ENCODE assay signal across 14 mouse cellular contexts in genomic region chr14:46436471-46437090, GRCm38 (mm10). TPM values are rescaled to one million over a fixed set of nuclear protein-coding genes. Genes with fewer than 3 reads are reported as not detected.
A peak's percentile ranks its signal among the peaks of the same experiment; 100 is the strongest.
DNase-seq lines count a peak whose midpoint lies in the region; ATAC-seq and TF ChIP-seq lines count a peak whose summit lies in the region.
"Had no signal": no experiment of that assay in that cellular context is flagged by ENCODE, and none has a peak within 500 bp of the region (broad histone marks: within the 10 kb centered on the region; RNA-seq: fewer than 3 reads in every experiment).

No protein-coding gene starts in this region.

- TF ChIP-seq POLR2A in CH12.LX (IDR thresholded peaks at IDR 0.05; ENCODE audit: low read depth, low read length): no peak

- in situ Hi-C loops in CH12.LX (cut with MboI; ENCODE audit: low pct_ligation_motif_present, low pct_unique_long_range_greater_than_20kb, low sequenced_read_pairs): no loop called here

- H3K36me3 ChIP-seq in hindbrain, embryonic 10.5 days: no peaks in the 10 kb centered on the region
- H3K36me3 ChIP-seq in hindbrain, postnatal 0 days (ENCODE audit: insufficient read depth, low read length): no peaks in the 10 kb centered on the region
- H3K36me3 ChIP-seq in CH12.LX (replicated peaks in 1 of 2; ENCODE audit: control insufficient read depth in 1 of 2, insufficient read depth in 1 of 2, low read length in 1 of 2): no peaks in the 10 kb centered on the region
- H3K36me3 ChIP-seq in limb, embryonic 12.5 days: no peaks in the 10 kb centered on the region
- H3K36me3 ChIP-seq in hindbrain, embryonic 14.5 days (replicated peaks; ENCODE audit: control insufficient read depth, insufficient read depth): no peaks in the 10 kb centered on the region

- no peak overlapping the region for H3K4me2 ChIP-seq in hindbrain, postnatal 0 days (ENCODE audit: low read depth, low read length)
- H3K4me2 ChIP-seq in CH12.LX (ENCODE audit: insufficient read depth, low read depth, poor library complexity, severe bottlenecking): no peak overlapping the region
- peak overlapping the region; percentile 45 for H3K4me2 ChIP-seq in limb, embryonic 12.5 days
- H3K4me2 ChIP-seq in hindbrain, embryonic 14.5 days (replicated peaks): no peak overlapping the region

- peaks cover 11% of the 10 kb centered on the region for H3K4me1 ChIP-seq in hindbrain, embryonic 10.5 days (replicated peaks)
- H3K4me1 ChIP-seq in hindbrain, postnatal 0 days (ENCODE audit: insufficient read depth, low read length): no peaks in the 10 kb centered on the region
- peaks cover 0 to 10% of the 10 kb centered on the region in 2 experiments; a peak in 2 of 4 replicates for H3K4me1 ChIP-seq in CH12.LX (ENCODE audit: control insufficient read depth in 1 of 2, insufficient read depth in 2 of 2)
- H3K4me1 ChIP-seq in limb, embryonic 12.5 days (replicated peaks): peaks cover 24% of the 10 kb centered on the region
- no peaks in the 10 kb centered on the region for H3K4me1 ChIP-seq in hindbrain, embryonic 14.5 days (replicated peaks; ENCODE audit: control insufficient read depth, insufficient read depth, low read length)

- TF ChIP-seq EP300 in CH12.LX (IDR thresholded peaks at IDR 0.05; ENCODE audit: low read length): no peak

- H3K4me3 ChIP-seq in hindbrain, embryonic 10.5 days: no peak overlapping the region
- H3K4me3 ChIP-seq in hindbrain, postnatal 0 days (ENCODE audit: low read length): no peak overlapping the region
- H3K4me3 ChIP-seq in CH12.LX (replicated peaks in 1 of 3; ENCODE audit: low read depth in 2 of 3, low read length in 2 of 3, poor library complexity in 1 of 3): no peak overlapping the region
- H3K4me3 ChIP-seq in limb, embryonic 12.5 days (replicated peaks): no peak overlapping the region
- H3K4me3 ChIP-seq in hindbrain, embryonic 14.5 days (replicated peaks; ENCODE audit: low read length): no peak overlapping the region
- H3K4me3 ChIP-seq: myocyte had no signal

- no peak for ATAC-seq in hindbrain, postnatal 0 days
- ATAC-seq in limb, embryonic 12.5 days (ENCODE audit: insufficient number of reproducible peaks, insufficient read depth, low FRiP score, low TSS enrichment, low read depth): peak; percentile 58
- no peak for ATAC-seq in hindbrain, embryonic 14.5 days (ENCODE audit: low FRiP score)
- ATAC-seq: forebrain, postnatal 0 days had no signal

- no peak overlapping the region for H3K9ac ChIP-seq in hindbrain, postnatal 0 days (replicated peaks; ENCODE audit: low read length)
- no peak overlapping the region for H3K9ac ChIP-seq in CH12.LX (ENCODE audit: insufficient read depth, low read depth)
- H3K9ac ChIP-seq in limb, embryonic 12.5 days (replicated peaks): 0 out of 2 replicates have a peak overlapping the region, but pooled peaks have one; percentile 12
- no peak overlapping the region for H3K9ac ChIP-seq in hindbrain, embryonic 14.5 days
- H3K9ac ChIP-seq: forebrain, postnatal 0 days; liver, embryonic 14.5 days had no signal

- dilution Hi-C loops in CH12.LX (cut with MboI; ENCODE audit: extremely low pct_ligation_motif_present, extremely low pct_unique_long_range_greater_than_20kb, low sequenced_read_pairs): no loop called here

- DNase-seq in hindbrain, embryonic 10.5 days (ENCODE audit: low spot score): peak; percentile 34
- DNase-seq in hindbrain, postnatal 0 days (ENCODE audit: low spot score): no peak
- DNase-seq in CH12.LX (ENCODE audit: extremely low read depth): peak; percentile 21
- DNase-seq in embryo, embryonic 11.5 days (ENCODE audit: low read depth, low spot score): peak; percentile 31
- DNase-seq in layer of hippocampus, postnatal 25 days (ENCODE audit: extremely low spot score in 1 of 2, low spot score in 1 of 2): no peak
- no peak for DNase-seq in cerebellum, adult 9-11 months
- no peak for DNase-seq in hindbrain, embryonic 14.5 days (ENCODE audit: low spot score)
- DNase-seq: forebrain, postnatal 0 days; right cerebral cortex, postnatal 4 days; thymus, postnatal 14 days had no signal

- WGBS in hindbrain, embryonic 10.5 days: 13% methylated on average over 9 of the region's 9 CpGs
- WGBS in hindbrain, postnatal 0 days: 30% methylated on average over 9 of the region's 9 CpGs
- under 1% methylated on average over 9 of the region's 9 CpGs for WGBS in limb, embryonic 12.5 days
- WGBS in hindbrain, embryonic 14.5 days: 23% methylated on average over 9 of the region's 9 CpGs

- no peaks in the 10 kb centered on the region for H3K27me3 ChIP-seq in hindbrain, embryonic 10.5 days (ENCODE audit: insufficient read depth, poor library complexity, severe bottlenecking)
- no peaks in the 10 kb centered on the region for H3K27me3 ChIP-seq in hindbrain, postnatal 0 days (ENCODE audit: insufficient read depth, low read length)
- H3K27me3 ChIP-seq in CH12.LX (replicated peaks): no peaks in the 10 kb centered on the region
- H3K27me3 ChIP-seq in limb, embryonic 12.5 days: peaks cover 5% of the 10 kb centered on the region; the same call in 1 of the 2 replicates
- no peaks in the 10 kb centered on the region for H3K27me3 ChIP-seq in hindbrain, embryonic 14.5 days (ENCODE audit: control insufficient read depth, insufficient read depth, low read length)

- no peak overlapping the region; the same call in 1 of the 2 replicates for H3K27ac ChIP-seq in hindbrain, embryonic 10.5 days
- no peak overlapping the region for H3K27ac ChIP-seq in hindbrain, postnatal 0 days
- no peak overlapping the region for H3K27ac ChIP-seq in CH12.LX (ENCODE audit: insufficient read depth, low read depth)
- H3K27ac ChIP-seq in limb, embryonic 12.5 days: peak overlapping the region; percentile 80
- no peak overlapping the region for H3K27ac ChIP-seq in hindbrain, embryonic 14.5 days
- H3K27ac ChIP-seq: liver, embryonic 14.5 days had no signal

- H3K79me2 ChIP-seq in CH12.LX (replicated peaks; ENCODE audit: control insufficient read depth, extremely low read depth, insufficient read depth, poor library complexity, severe bottlenecking): no peaks in the 10 kb centered on the region

- no peaks in the 10 kb centered on the region for H3K9me3 ChIP-seq in hindbrain, embryonic 10.5 days
- no peaks in the 10 kb centered on the region for H3K9me3 ChIP-seq in hindbrain, postnatal 0 days (ENCODE audit: low read length)
- H3K9me3 ChIP-seq in CH12.LX (replicated peaks; ENCODE audit: low read length): no peaks in the 10 kb centered on the region
- H3K9me3 ChIP-seq in limb, embryonic 12.5 days: no peaks in the 10 kb centered on the region
- H3K9me3 ChIP-seq in hindbrain, embryonic 14.5 days (ENCODE audit: control insufficient read depth, low read length): no peaks in the 10 kb centered on the region

- no peak for TF ChIP-seq CTCF in hindbrain, postnatal 0 days (IDR thresholded peaks at IDR 0.05; ENCODE audit: low read depth)
- TF ChIP-seq CTCF in CH12.LX (conservative IDR thresholded peaks at IDR 0.05 in 1 of 2, IDR thresholded peaks at IDR 0.05 in 1 of 2; ENCODE audit: low read depth in 2 of 2, low read length in 2 of 2): no peak

- no peak for TF ChIP-seq RAD21 in CH12.LX (IDR thresholded peaks at IDR 0.05; ENCODE audit: low read depth, low read length)

TF ChIP-seq in CH12.LX, 34 proteins besides CTCF, POLR2A, EP300 and RAD21:
- TF ChIP-seq CHD1 (IDR thresholded peaks at IDR 0.05; ENCODE audit: low read depth, low read length): no peak
- TF ChIP-seq PAX5 (IDR thresholded peaks at IDR 0.05; ENCODE audit: low read length): no peak
- TF ChIP-seq MAFK (IDR thresholded peaks at IDR 0.05; ENCODE audit: insufficient replicate concordance, low read length): no peak
- TF ChIP-seq NRF1 (IDR thresholded peaks at IDR 0.05; ENCODE audit: low read depth, low read length): no peak
- no peak for TF ChIP-seq ETS1 (conservative IDR thresholded peaks at IDR 0.05; ENCODE audit: low read depth, low read length)
- no peak for TF ChIP-seq JUND (conservative IDR thresholded peaks at IDR 0.05; ENCODE audit: low read depth, low read length)
- TF ChIP-seq SMC3 (IDR thresholded peaks at IDR 0.05; ENCODE audit: low read depth, low read length): no peak
- no peak for TF ChIP-seq UBTF (IDR thresholded peaks at IDR 0.05; ENCODE audit: low read depth, low read length)

RNA-seq across cellular contexts. Expression of gene Bmp4, which starts 46.1 kb away (rescaled TPM):
- 15.4 and 20.9 TPM in 2 replicates for polyA plus RNA-seq in hindbrain, embryonic 10.5 days (2016; fragmentation: Nextera tagmentation; extraction: Ambion mirVana)
- 4.3 and 10.8 TPM in 2 replicates for total RNA-seq in hindbrain, postnatal 0 days (2014; rRNA removed)
- polyA plus RNA-seq in hindbrain, postnatal 0 days (2015; fragmentation: Nextera tagmentation; extraction: Ambion mirVana): 5.4 and 5.9 TPM in 2 replicates
- not detected in 2 replicates for total RNA-seq in CH12.LX (2012; rRNA removed)
- not detected in 2 replicates for total RNA-seq in CH12.LX (2014; rRNA removed)
- not detected in 2 replicates for polyA plus RNA-seq in CH12.LX (2012; ENCODE audit: insufficient read length, low read depth)
- polyA plus RNA-seq in limb, embryonic 12.5 days (2016; fragmentation: Nextera tagmentation; extraction: Ambion mirVana): 35.4 and 46.7 TPM in 2 replicates
- total RNA-seq in layer of hippocampus, postnatal 25 days (2021): 1 to 10 TPM; 5.9 to 8.0 TPM
- polyA plus RNA-seq in hindbrain, embryonic 14.5 days (2014; fragmentation: Nextera tagmentation; extraction: Ambion mirVana): 1.9 and 3.6 TPM in 2 replicates

RNA-seq across cellular contexts. Expression of gene Gm15217, which starts 57.4 kb away (rescaled TPM):
- polyA plus RNA-seq in hindbrain, embryonic 10.5 days (2016; fragmentation: Nextera tagmentation; extraction: Ambion mirVana): not detected in 2 replicates
- total RNA-seq in hindbrain, postnatal 0 days (2014; rRNA removed): not detected in 2 replicates
- polyA plus RNA-seq in hindbrain, postnatal 0 days (2015; fragmentation: Nextera tagmentation; extraction: Ambion mirVana): not detected in 2 replicates
- total RNA-seq in CH12.LX (2012; rRNA removed) (not detected in 2 replicates), CH12.LX (2014; rRNA removed) (not detected in 2 replicates)
- not detected in 2 replicates for polyA plus RNA-seq in CH12.LX (2012; ENCODE audit: insufficient read length, low read depth)
- polyA plus RNA-seq in limb, embryonic 12.5 days (2016; fragmentation: Nextera tagmentation; extraction: Ambion mirVana): not detected in 2 replicates
- not detected for total RNA-seq in layer of hippocampus, postnatal 25 days (2021)
- polyA plus RNA-seq in hindbrain, embryonic 14.5 days (2014; fragmentation: Nextera tagmentation; extraction: Ambion mirVana): not detected in 2 replicates
- total RNA-seq: forebrain, postnatal 0 days had no signal
- polyA plus RNA-seq: forebrain, postnatal 0 days; large intestine, adult 2 months; liver, embryonic 14.5 days; myocyte had no signal

Comparison
In these comparisons a context has a peak if more than half of its experiments do, and no peak if none do; other contexts are left out.
1. DNase-seq: peak in hindbrain, embryonic 10.5 days (single experiment), CH12.LX (single experiment) and embryo, embryonic 11.5 days (single experiment); none in hindbrain, postnatal 0 days (single experiment), layer of hippocampus, postnatal 25 days (0 of 2), cerebellum, adult 9-11 months (single experiment) and hindbrain, embryonic 14.5 days (single experiment).